Mouse (Mus musculus): ENCODE measurements around the gene Eepd1. TPM values are rescaled to one million over a fixed set of nuclear protein-coding genes. Genes with fewer than 3 reads are reported as not detected.

Gene Eepd1
- polyA plus RNA-seq, 1 experiment: not detected

DNA sequence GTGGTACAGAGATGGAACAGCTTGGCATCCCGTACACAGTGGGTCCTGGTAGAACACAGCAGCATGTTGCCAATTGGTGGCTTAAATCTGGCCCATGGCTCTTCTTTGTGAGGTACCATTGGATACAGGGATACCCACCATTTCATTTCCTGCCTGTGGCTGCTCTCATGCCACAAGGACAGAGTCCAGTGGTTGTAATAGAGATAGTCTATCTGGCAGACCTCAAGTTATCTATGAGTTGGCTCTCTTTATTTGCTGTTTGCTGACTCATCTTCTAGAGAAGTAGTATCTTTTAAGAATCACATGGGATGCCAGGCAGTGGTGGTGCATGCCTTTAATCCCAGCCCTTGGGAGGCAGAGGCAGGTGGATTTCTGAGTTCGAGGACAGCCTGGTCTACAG is 76.0 kb downstream of the Eepd1 start:
- H3K4me1 ChIP-seq (ENCODE audit: control insufficient read depth, insufficient read depth, low read length): peaks cover 7% of the 10 kb centered on the region
- H3K4me3 ChIP-seq (ENCODE audit: insufficient read depth, low read depth, low read length): no peak overlapping the region
- H3K27ac ChIP-seq (ENCODE audit: insufficient read depth, low read depth, low read length): no peak overlapping the region
- WGBS: 91% methylated on average over 2 of the region's 2 CpGs
- TF ChIP-seq CTCF (IDR thresholded peaks at IDR 0.05; ENCODE audit: insufficient read depth, low read depth, low read length) (no peak), POLR2A (IDR thresholded peaks at IDR 0.05; ENCODE audit: insufficient read depth, low read depth, low read length) (no peak)

DNA sequence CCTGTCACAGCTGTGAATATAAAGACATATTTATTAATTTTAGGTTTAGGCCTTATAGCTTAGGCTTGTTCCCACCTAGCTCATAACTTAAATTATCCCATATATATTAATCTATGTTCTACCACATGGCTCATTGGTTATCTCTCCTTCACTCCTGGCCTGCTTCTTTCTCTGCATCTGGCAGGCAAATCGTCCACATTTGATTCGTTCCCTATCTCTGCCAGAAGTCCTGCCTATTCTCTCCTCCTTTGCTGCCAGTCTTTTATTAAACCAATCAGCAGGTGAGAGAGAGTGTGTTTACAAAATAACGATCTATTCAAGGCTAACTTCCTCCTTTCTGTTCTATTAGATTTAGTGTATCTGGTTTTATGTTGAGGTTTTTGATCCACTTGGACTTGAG is 77.5 kb downstream of the Eepd1 start:
- WGBS: 68% methylated on average over 3 of the region's 3 CpGs
- Histone ChIP-seq H3K4me1 (ENCODE audit: control insufficient read depth, insufficient read depth, low read length) (peaks cover 7% of the 10 kb centered on the region), H3K27ac (ENCODE audit: insufficient read depth, low read depth, low read length) (no peak overlapping the region), H3K4me3 (ENCODE audit: insufficient read depth, low read depth, low read length) (no peak overlapping the region)
- TF ChIP-seq POLR2A (IDR thresholded peaks at IDR 0.05; ENCODE audit: insufficient read depth, low read depth, low read length) (no peak), CTCF (IDR thresholded peaks at IDR 0.05; ENCODE audit: insufficient read depth, low read depth, low read length) (no peak)

DNA sequence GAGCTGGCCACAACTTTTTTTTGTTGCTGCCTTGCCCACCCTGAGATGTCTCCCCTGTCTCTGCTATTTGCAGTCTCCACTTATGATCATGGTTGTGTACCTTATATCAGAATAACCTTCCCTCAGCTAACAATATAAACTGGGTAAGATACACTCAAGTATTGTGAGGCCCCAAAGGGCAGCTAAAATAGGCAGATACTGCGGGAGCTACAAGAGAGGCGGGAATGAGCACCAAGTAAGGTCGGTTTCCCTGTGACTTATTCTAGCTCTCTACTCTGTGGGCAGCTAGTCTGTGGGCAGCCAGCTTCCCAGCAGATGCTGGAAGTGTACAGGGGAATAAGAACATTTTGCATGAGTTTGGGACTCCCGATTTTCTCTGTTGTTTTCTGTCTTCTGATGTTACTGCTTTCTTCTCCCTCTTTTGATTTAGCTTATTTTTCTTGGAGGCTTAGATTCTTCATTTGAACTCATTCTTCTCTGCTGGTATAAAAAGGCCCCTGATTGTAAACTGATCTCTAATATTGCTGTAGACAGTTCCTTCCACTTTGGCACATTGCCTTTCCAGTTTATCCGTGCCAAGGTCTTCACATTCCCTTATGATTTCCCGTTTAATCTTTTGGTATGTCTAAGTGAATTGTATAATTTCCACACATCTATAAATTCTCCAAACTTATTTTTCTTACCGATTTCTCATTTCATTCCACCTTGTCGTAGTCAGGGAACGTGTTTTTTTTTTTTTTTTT is 78.8 kb downstream of the Eepd1 start:
- 59% methylated on average over 9 of the region's 9 CpGs for WGBS
- TF ChIP-seq CTCF (IDR thresholded peaks at IDR 0.05; ENCODE audit: insufficient read depth, low read depth, low read length) (no peak), POLR2A (IDR thresholded peaks at IDR 0.05; ENCODE audit: insufficient read depth, low read depth, low read length) (no peak)
- no peak overlapping the region for H3K4me3 ChIP-seq (ENCODE audit: insufficient read depth, low read depth, low read length)
- peaks cover 2% of the 10 kb centered on the region; the same call in 1 of the 2 replicates for H3K4me1 ChIP-seq (ENCODE audit: control insufficient read depth, insufficient read depth, low read length)
- no peak overlapping the region for H3K27ac ChIP-seq (ENCODE audit: insufficient read depth, low read depth, low read length)

DNA sequence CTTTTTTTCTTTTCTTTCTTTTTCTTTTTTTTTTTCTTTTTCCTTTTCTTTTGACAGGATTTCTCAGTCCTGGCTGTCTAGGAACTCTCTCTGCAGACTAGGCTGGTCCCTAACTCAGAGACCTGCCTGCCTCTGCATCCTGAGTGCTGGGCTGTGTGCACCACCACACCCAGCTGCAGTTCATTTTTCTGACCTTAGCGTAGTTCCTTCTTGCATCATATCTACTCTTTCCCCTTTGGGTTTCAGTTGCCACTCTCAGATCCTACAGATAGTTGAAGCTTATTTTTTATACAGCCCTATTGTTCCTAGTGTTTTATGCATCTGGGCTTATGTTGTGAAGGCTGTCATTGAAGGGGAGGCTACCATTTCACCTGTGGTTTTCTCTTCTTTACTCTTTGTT is 79.8 kb downstream of the Eepd1 start:
- 98% methylated on average over 1 of the region's 1 CpGs for WGBS
- Histone ChIP-seq H3K4me3 (ENCODE audit: insufficient read depth, low read depth, low read length) (no peak overlapping the region), H3K4me1 (ENCODE audit: control insufficient read depth, insufficient read depth, low read length) (no peaks in the 10 kb centered on the region), H3K27ac (ENCODE audit: insufficient read depth, low read depth, low read length) (no peak overlapping the region)
- TF ChIP-seq CTCF (IDR thresholded peaks at IDR 0.05; ENCODE audit: insufficient read depth, low read depth, low read length): no peak
- TF ChIP-seq POLR2A (IDR thresholded peaks at IDR 0.05; ENCODE audit: insufficient read depth, low read depth, low read length): no peak

DNA sequence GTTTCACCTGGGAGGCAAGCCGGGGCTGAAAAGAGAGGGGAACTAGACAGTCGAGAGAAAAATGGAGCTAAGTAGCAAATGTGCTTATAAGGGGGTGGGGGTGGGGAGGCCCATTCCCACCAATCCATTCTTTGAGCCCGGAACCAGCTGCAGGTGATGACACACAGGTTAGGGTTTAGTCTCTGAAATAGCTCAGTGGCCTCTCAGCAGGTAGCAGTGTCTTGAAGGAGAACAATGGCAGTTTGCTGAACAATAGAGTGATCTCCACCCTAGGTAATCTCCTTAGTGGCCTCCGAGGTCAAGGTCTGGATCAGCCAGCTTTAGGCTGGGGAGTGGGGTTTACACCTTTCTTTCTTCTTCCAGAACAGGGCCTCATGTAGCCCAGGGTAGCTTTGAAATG is 82.5 kb downstream of the Eepd1 start:
- H3K27ac ChIP-seq (ENCODE audit: insufficient read depth, low read depth, low read length): no peak overlapping the region
- 76% methylated on average over 4 of the region's 4 CpGs for WGBS
- TF ChIP-seq POLR2A (IDR thresholded peaks at IDR 0.05; ENCODE audit: insufficient read depth, low read depth, low read length) (no peak), CTCF (IDR thresholded peaks at IDR 0.05; ENCODE audit: insufficient read depth, low read depth, low read length) (no peak)
- peaks cover 11% of the 10 kb centered on the region for H3K4me1 ChIP-seq (ENCODE audit: control insufficient read depth, insufficient read depth, low read length)
- no peak overlapping the region for H3K4me3 ChIP-seq (ENCODE audit: insufficient read depth, low read depth, low read length)

DNA sequence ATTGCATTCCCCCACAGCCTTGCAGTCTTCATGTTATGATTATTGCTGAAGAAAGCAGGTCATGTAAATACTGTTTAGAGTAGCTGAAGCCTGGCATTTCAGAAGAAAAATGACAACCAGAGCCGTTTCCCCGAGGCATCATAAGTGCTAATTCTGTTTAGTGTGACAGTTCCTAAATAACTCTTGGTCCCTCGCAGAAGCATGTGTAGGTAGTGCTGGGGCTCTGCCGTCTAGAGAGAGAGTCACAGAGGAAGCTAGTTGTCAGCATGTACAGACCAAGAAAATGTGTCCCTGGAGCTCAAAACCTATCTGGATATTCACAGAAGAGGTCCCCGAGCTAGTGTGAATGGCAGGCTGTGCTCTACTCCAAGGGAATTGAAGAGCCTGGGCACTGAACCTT is 85.7 kb downstream of the Eepd1 start:
- peaks cover 18% of the 10 kb centered on the region for H3K4me1 ChIP-seq (ENCODE audit: control insufficient read depth, insufficient read depth, low read length)
- H3K4me3 ChIP-seq (ENCODE audit: insufficient read depth, low read depth, low read length): no peak overlapping the region
- TF ChIP-seq POLR2A (IDR thresholded peaks at IDR 0.05; ENCODE audit: insufficient read depth, low read depth, low read length) (no peak), CTCF (IDR thresholded peaks at IDR 0.05; ENCODE audit: insufficient read depth, low read depth, low read length) (no peak)
- peak overlapping the region; percentile 19 for H3K27ac ChIP-seq (ENCODE audit: insufficient read depth, low read depth, low read length)
- WGBS: 39% methylated on average over 5 of the region's 5 CpGs

DNA sequence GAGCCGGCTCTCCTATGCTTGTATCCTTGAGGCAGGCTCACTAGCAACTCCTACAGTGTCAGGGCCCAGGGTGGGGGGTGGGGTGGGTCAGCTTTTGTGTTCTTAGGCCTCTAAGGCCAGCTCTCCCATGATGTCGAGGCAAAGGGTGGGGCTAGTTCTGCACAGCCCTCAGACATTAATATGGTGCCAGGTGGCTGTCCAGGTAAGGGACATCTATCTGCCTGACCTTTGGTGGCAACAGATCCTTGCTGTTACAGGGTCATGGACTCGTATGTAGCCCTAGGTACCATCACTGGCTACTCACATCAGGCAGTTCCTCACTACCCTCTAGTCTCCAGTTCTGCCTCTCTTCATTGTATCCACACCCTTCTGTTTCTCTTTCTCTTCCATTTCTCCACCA is 87.4 kb downstream of the Eepd1 start:
- Histone ChIP-seq H3K4me3 (ENCODE audit: insufficient read depth, low read depth, low read length) (no peak overlapping the region), H3K4me1 (ENCODE audit: control insufficient read depth, insufficient read depth, low read length) (peaks cover 18% of the 10 kb centered on the region), H3K27ac (ENCODE audit: insufficient read depth, low read depth, low read length) (no peak overlapping the region)
- 70% methylated on average over 3 of the region's 3 CpGs for WGBS
- TF ChIP-seq POLR2A (IDR thresholded peaks at IDR 0.05; ENCODE audit: insufficient read depth, low read depth, low read length): no peak
- TF ChIP-seq CTCF (IDR thresholded peaks at IDR 0.05; ENCODE audit: insufficient read depth, low read depth, low read length): no peak

DNA sequence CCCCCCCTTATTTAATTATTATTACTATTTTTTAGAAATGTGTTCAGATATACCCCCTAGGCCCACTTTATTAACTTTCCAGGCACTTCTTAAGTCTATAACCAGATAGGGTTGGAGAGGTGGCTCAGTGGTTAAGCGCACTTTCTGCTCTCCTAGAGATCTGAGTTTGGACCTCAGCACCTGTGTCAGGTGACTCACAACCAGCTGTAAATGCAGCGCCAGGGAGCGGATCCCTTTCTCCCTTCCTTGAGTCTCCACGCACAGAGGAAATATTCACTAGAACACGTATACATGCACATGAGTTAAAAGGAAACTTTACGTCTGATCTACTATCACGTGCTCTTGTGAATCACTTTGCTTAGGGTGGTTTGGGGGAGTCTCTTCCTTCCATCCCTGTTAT is 88.7 kb downstream of the Eepd1 start:
- 71% methylated on average over 7 of the region's 7 CpGs for WGBS
- H3K4me1 ChIP-seq (ENCODE audit: control insufficient read depth, insufficient read depth, low read length): peaks cover 18% of the 10 kb centered on the region
- peak overlapping the region; percentile 58 for H3K27ac ChIP-seq (ENCODE audit: insufficient read depth, low read depth, low read length)
- H3K4me3 ChIP-seq (ENCODE audit: insufficient read depth, low read depth, low read length): no peak overlapping the region
- TF ChIP-seq POLR2A (IDR thresholded peaks at IDR 0.05; ENCODE audit: insufficient read depth, low read depth, low read length): no peak
- no peak for TF ChIP-seq CTCF (IDR thresholded peaks at IDR 0.05; ENCODE audit: insufficient read depth, low read depth, low read length)

DNA sequence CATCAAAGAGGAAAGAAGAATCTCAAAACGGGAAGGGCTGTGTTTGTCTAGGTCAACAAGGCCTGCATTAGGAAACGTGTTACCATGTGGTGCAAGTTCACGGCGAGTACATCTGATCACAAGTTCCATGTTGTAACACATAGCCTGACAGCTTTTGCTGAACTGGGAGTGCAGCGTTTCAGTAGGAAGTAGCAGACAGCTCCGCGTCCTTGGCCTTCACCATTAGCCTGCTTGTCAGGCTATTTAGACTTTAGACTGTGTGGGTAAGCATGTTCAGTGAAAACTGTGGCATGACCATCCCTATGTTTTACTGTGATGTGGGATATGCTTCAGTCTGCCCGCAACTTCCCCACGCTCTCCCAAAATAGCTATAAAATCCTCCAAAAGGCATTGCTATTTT is 89.1 kb downstream of the Eepd1 start:
- 36% methylated on average over 9 of the region's 9 CpGs for WGBS
- Histone ChIP-seq H3K4me1 (ENCODE audit: control insufficient read depth, insufficient read depth, low read length) (peaks cover 20% of the 10 kb centered on the region), H3K27ac (ENCODE audit: insufficient read depth, low read depth, low read length) (peak overlapping the region; percentile 58), H3K4me3 (ENCODE audit: insufficient read depth, low read depth, low read length) (no peak overlapping the region)
- TF ChIP-seq POLR2A (IDR thresholded peaks at IDR 0.05; ENCODE audit: insufficient read depth, low read depth, low read length) (no peak), CTCF (IDR thresholded peaks at IDR 0.05; ENCODE audit: insufficient read depth, low read depth, low read length) (no peak)
